Mouse (Mus musculus) CH12.LX (cell line): Measurements from ENCODE around the gene Ltv1. TPM values are rescaled to one million over a fixed set of nuclear protein-coding genes. Genes with fewer than 3 reads are reported as not detected.

Experiments
- DNase-seq: peaks from one replicate; pipeline ENCODE4 v3.0.0-alpha.2; 2013; ENCODE audit errors: extremely low read depth
- H3K27ac ChIP-seq: 2 replicates; pipeline ENCODE4 v1.5.1; 2012; ENCODE audit warnings: low read depth, mild to moderate bottlenecking, control low read depth, moderate library complexity; ENCODE audit not compliant: insufficient read depth
- H3K27me3 ChIP-seq: replicated peaks from 2 replicates; pipeline ENCODE3; 2012; ENCODE audit warnings: inconsistent platforms
- H3K36me3 ChIP-seq, 2 experiments: replicated peaks in 1 of 2; 2 replicates each; pipeline versions ENCODE3 to v1.6.1; 2012; ENCODE audit warnings: inconsistent platforms in 1 of 2, low read length in 1 of 2, mild to moderate bottlenecking in 1 of 2, mixed read lengths in 1 of 2, moderate library complexity in 1 of 2; ENCODE audit not compliant: control insufficient read depth in 1 of 2, insufficient read depth in 1 of 2
- H3K4me1 ChIP-seq, 2 experiments: 2 replicates each; pipeline ENCODE4 v1.6.1; 2012; ENCODE audit warnings: inconsistent platforms in 1 of 2, moderate library complexity in 1 of 2; ENCODE audit not compliant: insufficient read depth in 2 of 2, control insufficient read depth in 1 of 2
- H3K4me2 ChIP-seq: 2 replicates; pipeline ENCODE4 v1.6.1; 2012; ENCODE audit warnings: low read depth, mild to moderate bottlenecking, control low read depth; ENCODE audit not compliant: poor library complexity, insufficient read depth, severe bottlenecking
- H3K4me3 ChIP-seq, 3 experiments: fragments of 150-350 bp in 1 of 3; sonication (generic) in 1 of 3; replicated peaks in 1 of 3; 2 replicates each; pipeline versions ENCODE3 to v1.5.1; 2011 to 2012; ENCODE audit warnings: low read depth in 2 of 3, low read length in 2 of 3, mild to moderate bottlenecking in 2 of 3, moderate library complexity in 2 of 3, control low read depth in 1 of 3, improper control_type of control experiment in 1 of 3, inconsistent platforms in 1 of 3, mixed read lengths in 1 of 3; ENCODE audit not compliant: poor library complexity in 1 of 3
- H3K79me2 ChIP-seq: replicated peaks from 2 replicates; pipeline ENCODE4 v1.6.1; 2012; ENCODE audit warnings: mild to moderate bottlenecking, moderate library complexity; ENCODE audit not compliant: control insufficient read depth, poor library complexity, insufficient read depth, severe bottlenecking; ENCODE audit errors: extremely low read depth
- H3K9ac ChIP-seq: 2 replicates; pipeline ENCODE4 v1.6.1; 2012; ENCODE audit warnings: low read depth, mild to moderate bottlenecking, control low read depth, moderate library complexity; ENCODE audit not compliant: insufficient read depth
- H3K9me3 ChIP-seq: replicated peaks from 2 replicates; pipeline ENCODE3; 2012; ENCODE audit warnings: low read length, inconsistent platforms, mixed read lengths
- BHLHE40 ChIP-seq: IDR thresholded peaks from 2 replicates; pipeline ENCODE4 v1.6.1; 2011; ENCODE audit warnings: mild to moderate bottlenecking, low read depth, low read length, improper control_type of control experiment
- CHD1 ChIP-seq: IDR thresholded peaks from 2 replicates; pipeline ENCODE4 v1.6.1; 2012; ENCODE audit warnings: low read depth, low read length, improper control_type of control experiment, inconsistent platforms
- CTCF ChIP-seq, 2 experiments: IDR thresholded peaks in 1 of 2; conservative IDR thresholded peaks in 1 of 2; 2 replicates each; pipeline ENCODE4 v1.5.1; 2011 to 2012; ENCODE audit warnings: low read depth in 2 of 2, low read length in 2 of 2, improper control_type of control experiment in 1 of 2, inconsistent platforms in 1 of 2, mild to moderate bottlenecking in 1 of 2, moderate library complexity in 1 of 2
- ETS1 ChIP-seq: conservative IDR thresholded peaks from 2 replicates; pipeline ENCODE4 v1.6.1; 2012; ENCODE audit warnings: low read depth, mild to moderate bottlenecking, inconsistent platforms, low read length, improper control_type of control experiment, moderate library complexity
- GABPA ChIP-seq: IDR thresholded peaks from 2 replicates; pipeline ENCODE4 v1.6.1; 2012; ENCODE audit warnings: low read depth, low read length, improper control_type of control experiment, inconsistent platforms; ENCODE audit not compliant: insufficient replicate concordance
- IRF4 ChIP-seq: IDR thresholded peaks from 2 replicates; pipeline ENCODE4 v1.6.1; 2014; ENCODE audit warnings: low read depth, mild to moderate bottlenecking, inconsistent platforms, low read length, improper control_type of control experiment
- JUN ChIP-seq: IDR thresholded peaks from 2 replicates; pipeline ENCODE4 v1.6.1; 2011; ENCODE audit warnings: low read depth, mild to moderate bottlenecking, low read length, improper control_type of control experiment, moderate library complexity; ENCODE audit not compliant: insufficient read depth
- KAT2A ChIP-seq: IDR thresholded peaks from 2 replicates; pipeline ENCODE4 v1.6.1; 2012; ENCODE audit warnings: low read length, improper control_type of control experiment, inconsistent platforms; ENCODE audit not compliant: insufficient replicate concordance
- MAZ ChIP-seq: IDR thresholded peaks from 2 replicates; pipeline ENCODE4 v1.6.1; 2012; ENCODE audit warnings: low read depth, mild to moderate bottlenecking, inconsistent platforms, low read length, improper control_type of control experiment, moderate library complexity
- MXI1 ChIP-seq: IDR thresholded peaks from 2 replicates; pipeline ENCODE4 v1.6.1; 2011; ENCODE audit warnings: mild to moderate bottlenecking, low read depth, low read length, improper control_type of control experiment
- NELFE ChIP-seq: IDR thresholded peaks from 2 replicates; pipeline ENCODE4 v1.6.1; 2011; ENCODE audit warnings: low read depth, low read length, improper control_type of control experiment
- NRF1 ChIP-seq: IDR thresholded peaks from 2 replicates; pipeline ENCODE4 v1.6.1; 2014; ENCODE audit warnings: low read depth, mild to moderate bottlenecking, inconsistent platforms, low read length, improper control_type of control experiment, moderate library complexity
- TCF12 ChIP-seq: IDR thresholded peaks from 2 replicates; pipeline ENCODE4 v1.6.1; 2014; ENCODE audit warnings: low read depth, mild to moderate bottlenecking, inconsistent platforms, low read length, improper control_type of control experiment
- USF1 ChIP-seq: IDR thresholded peaks from 2 replicates; pipeline ENCODE4 v1.6.1; 2014; ENCODE audit warnings: low read depth, mild to moderate bottlenecking, inconsistent platforms, low read length, improper control_type of control experiment
- dilution Hi-C: fragments of 300-500 bp; cut with MboI; formaldehyde crosslinking; loops from 2 replicates; pipeline ENCODE4 v1.14.3; 2020; ENCODE audit warnings: low sequenced_read_pairs; ENCODE audit not compliant: extremely low pct_unique_long_range_greater_than_20kb, extremely low pct_ligation_motif_present
- in situ Hi-C: fragments of 300-500 bp; cut with MboI; formaldehyde crosslinking; loops from 3 replicates; pipeline ENCODE4 v1.14.3; 2019; ENCODE audit warnings: low sequenced_read_pairs, low pct_ligation_motif_present, low pct_unique_long_range_greater_than_20kb, mixed read lengths
- polyA plus RNA-seq: library from polyadenylated mRNA; unstranded; fragments of >175 nt; gene quantifications from 2 replicates; pipeline ENCODE4 v1.2.1, GENCODE M21; 2012; ENCODE audit warnings: low read depth; ENCODE audit not compliant: insufficient read length
- total RNA-seq, 2 experiments: library from RNA; depleted of rRNA; stranded (reverse); fragments of 300-350 nt in 1 of 2; fragments of >200 nt in 1 of 2; gene quantifications; 2 replicates each; pipeline ENCODE4 v1.2.3; 2012 to 2014

The Ltv1 gene
- total and polyA plus RNA-seq, 3 experiments: 32.1 to 93.4 (median 66.0) TPM

DNA sequence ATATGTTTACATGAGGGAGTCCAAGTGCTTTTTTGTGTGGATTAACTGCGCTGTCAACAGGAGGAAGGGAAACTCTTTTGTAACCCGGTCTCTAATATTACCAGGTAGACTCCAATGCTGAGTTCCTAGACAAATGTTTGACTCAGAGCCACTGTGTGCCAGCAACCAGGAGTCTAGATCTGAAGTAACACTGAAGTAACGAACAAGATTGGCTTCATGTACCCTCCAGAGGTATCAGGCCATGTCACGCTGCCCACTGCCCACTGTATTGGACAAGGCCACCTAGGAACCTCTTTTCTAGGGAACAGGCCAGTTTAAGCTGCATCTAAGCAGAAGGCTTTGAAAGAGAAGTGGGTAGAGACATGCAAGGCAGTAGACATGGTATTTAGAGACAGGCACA is 16.1 kb upstream of the Ltv1 start:
- H3K36me3 ChIP-seq: no peaks in the 10 kb centered on the region
- dilution Hi-C loops: no loop called here
- H3K79me2 ChIP-seq: no peaks in the 10 kb centered on the region
- H3K4me1 ChIP-seq: no peaks in the 10 kb centered on the region
- in situ Hi-C loops: no loop called here
- H3K4me3 ChIP-seq: no peak overlapping the region
- H3K9ac ChIP-seq: no peak overlapping the region
- no peak overlapping the region for H3K27ac ChIP-seq
- no peak for TF ChIP-seq BHLHE40
- no peaks in the 10 kb centered on the region for H3K27me3 ChIP-seq
- no peaks in the 10 kb centered on the region for H3K9me3 ChIP-seq
- no peak for DNase-seq
- no peak overlapping the region for H3K4me2 ChIP-seq

DNA sequence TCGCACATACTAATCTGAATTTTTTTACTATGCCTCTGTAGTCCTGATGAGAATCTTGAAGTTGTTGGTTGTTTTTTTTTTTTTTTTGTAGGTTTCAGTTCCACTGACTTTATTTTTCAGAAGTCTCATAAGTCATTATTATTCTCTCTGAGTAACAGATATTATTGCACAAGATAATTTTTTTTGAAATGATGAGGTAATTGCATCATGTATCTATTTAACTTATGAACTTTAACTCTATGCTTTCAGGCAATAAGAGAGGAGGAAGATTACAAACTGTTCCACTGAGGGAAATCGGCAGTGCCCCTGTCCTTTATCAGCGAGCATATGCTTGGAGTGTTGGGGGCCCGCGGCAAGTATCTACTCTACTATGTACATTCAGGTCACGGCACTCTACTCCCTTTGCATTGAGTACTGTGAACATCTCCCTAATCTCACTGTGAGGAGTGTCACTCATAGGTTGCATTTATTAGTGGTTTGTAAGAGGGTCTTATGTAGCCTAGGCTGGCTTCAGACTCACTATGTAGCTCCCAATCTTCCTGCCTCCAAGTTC is 8.8 kb upstream of the Ltv1 start:
- TF ChIP-seq NELFE (no peak), CTCF (conservative IDR thresholded peaks at IDR 0.05 in 1 of 2, IDR thresholded peaks at IDR 0.05 in 1 of 2; ENCODE audit: low read depth in 2 of 2, low read length in 2 of 2) (no peak), TCF12 (no peak), MAZ (no peak), NRF1 (no peak), IRF4 (no peak), CHD1 (no peak), JUN (no peak)
- dilution Hi-C loops (no loop called here), in situ Hi-C loops (no loop called here)
- Histone ChIP-seq H3K79me2 (no peaks in the 10 kb centered on the region), H3K4me2 (no peak overlapping the region), H3K36me3 (no peaks in the 10 kb centered on the region), H3K9ac (no peak overlapping the region), H3K27ac (no peak overlapping the region), H3K4me3 (no peak overlapping the region), H3K9me3 (peaks cover 4% of the 10 kb centered on the region), H3K27me3 (no peaks in the 10 kb centered on the region), H3K4me1 (no peaks in the 10 kb centered on the region)
- no peak for DNase-seq

DNA sequence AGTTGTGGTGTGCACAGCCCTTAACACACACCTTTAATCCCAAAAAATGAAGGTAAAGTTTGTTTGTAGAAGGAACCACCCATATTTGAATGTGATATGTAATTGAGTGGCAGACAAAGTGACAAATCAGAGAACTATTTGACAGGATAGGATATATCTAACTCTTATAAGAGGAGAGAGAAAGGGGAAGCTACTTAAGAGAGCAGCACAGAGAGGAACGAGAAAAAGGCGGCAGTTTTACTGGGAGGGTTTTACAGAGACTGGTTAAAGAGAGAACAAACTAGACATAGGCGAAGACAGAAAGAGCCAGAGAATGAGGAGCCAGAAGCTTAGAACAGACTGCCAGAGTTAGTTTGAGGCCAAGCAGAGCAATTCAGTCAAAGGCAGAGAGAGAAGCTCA is 7.9 kb upstream of the Ltv1 start:
- H3K9ac ChIP-seq: no peak overlapping the region
- no peak for DNase-seq
- H3K4me1 ChIP-seq: no peaks in the 10 kb centered on the region
- in situ Hi-C loops: no loop called here
- TF ChIP-seq NRF1: no peak
- TF ChIP-seq GABPA: no peak
- no peak for TF ChIP-seq BHLHE40
- TF ChIP-seq KAT2A: no peak
- TF ChIP-seq MXI1: no peak
- no peak for TF ChIP-seq USF1
- no peak for TF ChIP-seq ETS1
- peaks cover 4% of the 10 kb centered on the region for H3K9me3 ChIP-seq
- H3K4me2 ChIP-seq: no peak overlapping the region
- H3K4me3 ChIP-seq: no peak overlapping the region
- no peaks in the 10 kb centered on the region for H3K79me2 ChIP-seq
- no peaks in the 10 kb centered on the region for H3K27me3 ChIP-seq
- no peak overlapping the region for H3K27ac ChIP-seq
- dilution Hi-C loops: no loop called here
- no peaks in the 10 kb centered on the region for H3K36me3 ChIP-seq
